Mouse (Mus musculus) hindbrain, postnatal 0 days (tissue): Measurements from ENCODE around the gene Bsg. TPM values are rescaled to one million over a fixed set of nuclear protein-coding genes. Genes with fewer than 3 reads are reported as not detected.
A peak's percentile ranks its signal among the peaks of the same experiment; 100 is the strongest.

Source experiments
- ATAC-seq: fragments of 200-750 bp; cut with Nextera tagmentation; 2 replicates; pipeline ENCODE4 v1.8.0; 2017; ENCODE audit warnings: mild to moderate bottlenecking, moderate TSS enrichment, moderate library complexity
- DNase-seq: peaks from one replicate; pipeline ENCODE4 v3.0.0-alpha.2; 2015; ENCODE audit warnings: low spot score
- H3K27ac ChIP-seq: fragments of 300-500 bp; sonication (generic); 2 replicates; pipeline ENCODE4 v1.5.1; 2014; ENCODE audit warnings: mild to moderate bottlenecking
- H3K27me3 ChIP-seq: fragments of 300-500 bp; sonication (generic); 2 replicates; pipeline ENCODE4 v1.6.1; 2014; ENCODE audit warnings: low read length, mixed read lengths; ENCODE audit not compliant: insufficient read depth
- H3K36me3 ChIP-seq: fragments of 300-500 bp; sonication (generic); 2 replicates; pipeline ENCODE4 v1.6.1; 2014; ENCODE audit warnings: low read length, mixed read lengths; ENCODE audit not compliant: insufficient read depth
- H3K4me1 ChIP-seq: fragments of 300-500 bp; sonication (generic); 2 replicates; pipeline ENCODE4 v1.6.1; 2014; ENCODE audit warnings: antibody characterized with exemption, low read length, mixed read lengths; ENCODE audit not compliant: insufficient read depth
- H3K4me2 ChIP-seq: fragments of 300-500 bp; sonication (generic); 2 replicates; pipeline ENCODE4 v1.6.1; 2014; ENCODE audit warnings: low read depth, mild to moderate bottlenecking, low read length, moderate library complexity, mixed read lengths
- H3K4me3 ChIP-seq: fragments of 300-500 bp; sonication (generic); 2 replicates; pipeline ENCODE4 v1.5.1; 2014; ENCODE audit warnings: low read length
- H3K9ac ChIP-seq: fragments of 300-500 bp; sonication (generic); replicated peaks from 2 replicates; pipeline ENCODE4 v1.6.1; 2014; ENCODE audit warnings: mild to moderate bottlenecking, low read length, moderate library complexity, mixed read lengths
- H3K9me3 ChIP-seq: fragments of 300-500 bp; sonication (generic); 2 replicates; pipeline ENCODE4 v1.6.1; 2016; ENCODE audit warnings: low read length, mixed read lengths
- CTCF ChIP-seq: IDR thresholded peaks from 2 replicates; pipeline ENCODE4 v1.5.1; 2016; ENCODE audit warnings: antibody characterized with exemption, control low read depth, low read depth
- WGBS: fragments of 180-500 bp; shearing (Covaris S2); extraction: QIAGEN DNeasy Blood & Tissue Kit; methylation state at CpG from one replicate; pipeline ENCODE4 v1.1.7; 2014; 5-methylcytosine and 5-hydroxymethylcytosine counted together
- polyA plus RNA-seq: library from polyadenylated mRNA; unstranded; fragments of >200 nt; fragmentation: Nextera tagmentation; extraction: Ambion mirVana; gene quantifications from 2 replicates; pipeline ENCODE4 v1.2.1, GENCODE M21; 2015
- total RNA-seq: library from RNA; depleted of rRNA; stranded (reverse); fragments of >200 nt; gene quantifications from 2 replicates; pipeline ENCODE4 v1.2.3, GENCODE M21; 2014

The Bsg gene
- total and polyA plus RNA-seq, 2 experiments from 2014 or later = 1,151 to 1,243 TPM

DNA sequence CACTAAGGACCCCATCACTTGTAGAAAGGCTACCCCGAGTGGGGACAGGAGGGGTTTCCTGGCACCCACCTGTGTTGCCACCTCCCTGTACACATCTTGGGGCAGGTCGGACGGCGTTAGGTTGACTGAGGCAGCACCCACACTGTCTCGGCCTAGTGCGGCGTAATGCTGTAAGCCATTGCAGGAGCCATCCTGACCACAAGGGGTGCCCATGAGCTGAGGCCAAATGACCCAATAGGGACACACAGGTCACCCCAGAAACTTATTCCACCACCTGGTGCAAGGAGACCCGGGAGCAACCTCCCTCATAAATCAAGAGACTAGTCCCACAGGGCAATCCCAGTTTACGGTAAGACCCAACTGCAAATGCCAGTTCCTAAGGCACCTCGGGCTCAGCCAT, 34.0 kb downstream of the Bsg start:
- Histone ChIP-seq H3K36me3 (peaks cover 73% of the 10 kb centered on the region), H3K27ac (no peak overlapping the region), H3K9me3 (peaks cover 7% of the 10 kb centered on the region; the same call in 1 of the 2 replicates), H3K4me1 (no peaks in the 10 kb centered on the region), H3K9ac (no peak overlapping the region), H3K4me2 (no peak overlapping the region), H3K27me3 (no peaks in the 10 kb centered on the region), H3K4me3 (no peak overlapping the region)
- WGBS = 88% methylated on average over 10 of the region's 10 CpGs
- TF ChIP-seq CTCF = peak; percentile 62
- no peak for DNase-seq
- ATAC-seq = no peak

DNA sequence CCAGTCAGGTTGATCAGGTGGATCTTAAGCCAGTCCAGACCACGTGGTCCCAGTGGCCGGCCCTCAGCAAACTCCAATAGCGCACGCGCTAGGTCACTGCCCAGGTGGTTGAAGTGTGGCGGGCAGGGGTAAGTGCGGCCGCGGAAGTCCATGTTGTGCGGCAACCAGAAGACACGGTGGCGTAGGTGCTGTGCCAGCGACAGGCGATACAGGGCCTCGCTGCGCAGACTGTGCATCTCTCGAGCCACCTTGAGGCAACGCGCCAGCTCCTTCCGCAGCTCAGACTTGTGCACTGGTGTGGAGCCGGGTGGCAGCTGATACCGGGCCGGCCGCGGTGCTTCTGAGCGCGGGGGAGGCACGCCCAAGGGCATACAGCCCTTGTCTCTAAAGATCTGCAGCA, 34.9 kb downstream of the Bsg start:
- Histone ChIP-seq H3K4me3 (no peak overlapping the region), H3K9ac (no peak overlapping the region), H3K27ac (no peak overlapping the region), H3K4me2 (no peak overlapping the region), H3K4me1 (no peaks in the 10 kb centered on the region), H3K36me3 (peaks cover 68% of the 10 kb centered on the region), H3K27me3 (no peaks in the 10 kb centered on the region), H3K9me3 (peaks cover 7% of the 10 kb centered on the region; the same call in 1 of the 2 replicates)
- DNase-seq (no peak), ATAC-seq (no peak)
- WGBS = 97% methylated on average over 28 of the region's 28 CpGs
- TF ChIP-seq CTCF = no peak

GRCm38 (mm10) chr10:79740863-79741262, 36.6 kb downstream of the Bsg start:
- DNase-seq (no peak), ATAC-seq (no peak)
- peaks cover 7% of the 10 kb centered on the region; the same call in 1 of the 2 replicates for H3K9me3 ChIP-seq
- H3K27ac ChIP-seq = no peak overlapping the region
- TF ChIP-seq CTCF = peak; percentile 39
- H3K9ac ChIP-seq = no peak overlapping the region
- WGBS = 49% methylated on average over 11 of the region's 11 CpGs
- H3K4me2 ChIP-seq = no peak overlapping the region
- H3K36me3 ChIP-seq = peaks cover 57% of the 10 kb centered on the region
- no peaks in the 10 kb centered on the region; the same call in 1 of the 2 replicates for H3K4me1 ChIP-seq
- no peaks in the 10 kb centered on the region for H3K27me3 ChIP-seq
- H3K4me3 ChIP-seq = no peak overlapping the region

- no peak for DNase-seq
- no peak for ATAC-seq
- Histone ChIP-seq H3K4me2 (no peak overlapping the region), H3K27me3 (no peaks in the 10 kb centered on the region), H3K4me3 (no peak overlapping the region), H3K9ac (no peak overlapping the region), H3K9me3 (peaks cover 7% of the 10 kb centered on the region; the same call in 1 of the 2 replicates), H3K4me1 (peaks cover 3% of the 10 kb centered on the region; the same call in 1 of the 2 replicates), H3K27ac (no peak overlapping the region), H3K36me3 (peaks cover 38% of the 10 kb centered on the region)
- TF ChIP-seq CTCF = no peak
- 92% methylated on average over 11 of the region's 11 CpGs for WGBS
Measured at GRCm38 (mm10) chr10:79743161-79743560, 38.9 kb downstream of the Bsg start.

GRCm38 (mm10) chr10:79743650-79744365, 39.5 kb downstream of the Bsg start:
- Histone ChIP-seq H3K27me3 (no peaks in the 10 kb centered on the region), H3K4me2 (no peak overlapping the region), H3K4me3 (no peak overlapping the region), H3K36me3 (peaks cover 32% of the 10 kb centered on the region), H3K27ac (no peak overlapping the region), H3K9ac (no peak overlapping the region), H3K4me1 (peaks cover 3% of the 10 kb centered on the region; the same call in 1 of the 2 replicates), H3K9me3 (peaks cover 7% of the 10 kb centered on the region; the same call in 1 of the 2 replicates)
- DNase-seq (no peak), ATAC-seq (no peak)
- 92% methylated on average over 15 of the region's 15 CpGs for WGBS
- TF ChIP-seq CTCF = no peak

GRCm38 (mm10) chr10:79745411-79745810, 41.1 kb downstream of the Bsg start:
- no peak for TF ChIP-seq CTCF

More at GRCm38 (mm10) chr10:79745411-79745810, 41.1 kb downstream of the Bsg start:
- ATAC-seq = no peak
- no peak for DNase-seq
- Histone ChIP-seq H3K36me3 (peaks cover 16% of the 10 kb centered on the region), H3K4me3 (no peak overlapping the region), H3K4me2 (peak overlapping the region; percentile 77), H3K9ac (0 out of 2 replicates have a peak overlapping the region, but pooled peaks have one; percentile 10), H3K9me3 (no peaks in the 10 kb centered on the region), H3K27ac (no peak overlapping the region), H3K4me1 (peaks cover 3% of the 10 kb centered on the region; the same call in 1 of the 2 replicates), H3K27me3 (no peaks in the 10 kb centered on the region)
- 87% methylated on average over 3 of the region's 3 CpGs for WGBS
